Mouse (Mus musculus) bone marrow, adult 2 months (tissue): ENCODE measurements around the gene Cct4.

ENCODE experiments used
- CTCF ChIP-seq: fragments of 200-500 bp; IDR thresholded peaks from 2 replicates; pipeline ENCODE4 v1.5.1; 2011; ENCODE audit warnings: low read length, control low read depth; ENCODE audit not compliant: control insufficient read depth, insufficient read depth
- POLR2A ChIP-seq: fragments of 200-500 bp; IDR thresholded peaks from 2 replicates; pipeline ENCODE4 v1.6.1; 2011; ENCODE audit warnings: low read depth, mild to moderate bottlenecking, control low read depth, low read length, borderline replicate concordance; ENCODE audit not compliant: control insufficient read depth

DNA sequence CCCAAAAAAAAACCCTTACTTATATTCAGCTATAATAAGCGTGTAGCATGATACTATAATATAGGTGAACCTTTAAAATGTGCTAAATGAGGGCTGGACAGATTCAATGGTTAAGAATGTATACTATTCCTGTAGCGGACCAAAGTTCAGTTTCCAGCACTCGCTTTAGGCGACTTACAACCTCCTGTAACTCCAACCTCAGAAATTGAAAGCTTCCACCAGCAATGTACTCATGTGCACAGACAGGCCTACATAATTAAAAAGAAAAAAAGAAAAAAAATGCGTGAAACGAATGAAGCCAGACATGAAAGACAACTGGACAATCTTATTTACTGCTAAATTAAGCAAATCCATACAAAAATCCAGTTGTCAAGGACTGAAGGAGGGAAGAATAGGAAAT, 7.5 kb upstream of the Cct4 start:
- TF ChIP-seq CTCF (no peak), POLR2A (no peak)
